Mouse (Mus musculus): ENCODE results near the gene Slc25a16.
"Not testable (repeated sequence)": the region's sequence is repeated elsewhere in the genome, so short reads cannot be mapped to it uniquely, and the experiment has no call there.

Slc25a16 gene

DNA sequence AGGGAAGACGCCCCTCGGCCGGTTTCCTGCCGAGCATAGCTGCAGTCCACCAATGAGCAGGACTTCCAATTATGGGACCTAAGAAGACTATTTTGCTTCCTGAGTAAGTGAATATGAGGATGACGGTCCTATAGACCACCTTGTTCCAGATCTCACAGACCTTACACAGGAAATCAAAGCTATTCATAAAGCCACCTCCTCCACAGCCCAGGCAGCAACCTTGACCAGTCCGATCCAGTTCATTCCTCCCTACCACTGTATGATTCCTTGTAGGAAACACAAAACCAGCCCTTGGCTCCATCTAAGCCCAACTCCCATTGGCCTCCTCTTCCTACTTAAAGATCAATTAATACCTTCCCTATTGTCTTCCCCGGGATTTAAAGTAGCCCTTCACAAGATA lies 14.1 kb upstream of the Slc25a16 start:
- DNase-seq (ENCODE audit: low spot score): no peak

- not testable (repeated sequence) for DNase-seq (ENCODE audit: low spot score)
Measured at GRCm38 (mm10) chr10:62908896-62909295, 11.5 kb upstream of the Slc25a16 start, which contains the start of gene Tet1. TSS of gene Tet1 (minus strand) at chr10:62908996.

GRCm38 (mm10) chr10:62911120-62911519 lies 9.3 kb upstream of the Slc25a16 start:
- no peak for DNase-seq (ENCODE audit: low spot score)

DNA sequence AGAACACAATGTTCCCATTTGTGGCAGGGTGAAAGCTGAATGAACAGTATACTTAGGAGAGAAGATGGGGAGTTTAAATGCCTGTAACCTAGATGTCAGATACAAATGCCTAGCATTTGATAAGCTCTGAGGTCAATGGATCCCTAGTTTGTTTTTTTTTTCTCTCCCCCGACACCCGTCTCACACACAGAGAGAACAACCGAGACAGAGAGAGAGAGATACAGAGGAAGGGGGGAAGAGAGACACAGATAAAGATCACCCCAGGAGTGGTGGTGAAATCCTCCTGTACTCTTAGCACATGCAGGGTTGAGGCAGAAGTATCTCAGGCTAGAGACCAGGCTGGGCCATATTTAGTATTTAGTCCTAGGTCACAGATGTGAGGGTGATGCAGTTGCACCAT lies 1.4 kb upstream of the Slc25a16 start:
- DNase-seq (ENCODE audit: low spot score): no peak

GRCm38 (mm10) chr10:62920766-62921156 lies 328 bp downstream of the Slc25a16 start:
- DNase-seq (ENCODE audit: low spot score): no peak

DNA sequence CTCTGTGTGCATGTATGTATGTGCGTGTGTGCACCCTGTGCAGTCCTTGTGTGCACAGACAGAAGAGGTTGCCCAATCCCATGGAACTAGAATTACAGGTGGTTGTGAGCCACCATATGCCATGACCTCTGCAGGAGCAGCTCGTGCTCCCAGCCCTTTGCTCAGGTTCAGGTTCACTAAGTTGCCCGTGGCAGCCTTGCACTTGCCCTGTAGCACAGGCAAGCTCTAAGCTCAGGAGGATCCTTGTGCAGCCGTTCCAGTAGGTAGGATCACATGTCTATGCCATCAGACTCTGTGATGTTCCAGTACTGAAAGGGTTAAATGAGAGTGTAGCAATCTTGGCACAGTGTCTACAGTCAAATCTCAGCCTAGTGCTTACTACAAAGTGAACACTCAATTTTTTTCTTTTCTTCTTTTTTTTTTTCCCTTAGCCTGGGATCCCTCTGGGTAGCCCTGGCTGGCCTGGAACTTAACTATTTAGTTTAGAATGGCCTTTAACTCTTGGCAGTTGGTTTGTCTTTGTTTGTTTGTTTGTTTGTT lies 3.7 kb downstream of the Slc25a16 start:
- peak; percentile 68 for DNase-seq (ENCODE audit: low spot score)

- DNase-seq (ENCODE audit: low spot score): no peak
Measured at GRCm38 (mm10) chr10:62932381-62932780, 11.9 kb downstream of the Slc25a16 start.

DNA sequence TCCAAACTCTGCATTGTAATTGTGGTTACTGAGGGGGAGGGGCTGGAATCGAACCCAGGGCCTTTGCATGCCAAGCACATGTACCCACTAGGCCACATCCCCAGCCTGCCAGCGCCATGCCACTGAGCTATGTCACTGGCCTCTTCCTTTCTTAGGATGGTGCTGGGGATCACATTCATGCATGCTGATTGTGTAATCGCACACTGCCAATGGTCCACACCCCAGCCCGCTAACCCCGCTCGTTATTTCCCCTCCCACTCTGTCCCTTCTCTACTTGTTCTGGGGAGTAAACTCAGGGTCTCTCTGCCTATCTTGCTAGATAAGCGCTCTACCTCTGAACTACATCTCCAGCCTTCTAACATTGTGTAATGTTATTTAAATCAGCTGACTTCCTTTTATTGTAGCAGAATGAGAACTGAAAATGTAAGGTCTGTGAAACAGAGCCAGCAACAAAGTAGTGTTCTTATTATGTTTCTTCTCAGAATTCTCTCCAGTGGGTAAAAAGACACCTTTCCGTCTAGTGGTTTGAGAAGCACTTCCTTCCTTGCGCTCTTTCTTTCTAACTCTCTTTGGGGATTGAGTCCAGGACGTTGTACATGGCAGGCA lies 24.6 kb downstream of the Slc25a16 start:
- DNase-seq (ENCODE audit: low spot score): no peak

GRCm38 (mm10) chr10:62946738-62947471 lies 26.5 kb downstream of the Slc25a16 start, which contains the start of gene Dna2:
TSS of gene Dna2 (plus strand) at chr10:62947026.
- peak; percentile 69 for DNase-seq (ENCODE audit: low spot score)

DNA sequence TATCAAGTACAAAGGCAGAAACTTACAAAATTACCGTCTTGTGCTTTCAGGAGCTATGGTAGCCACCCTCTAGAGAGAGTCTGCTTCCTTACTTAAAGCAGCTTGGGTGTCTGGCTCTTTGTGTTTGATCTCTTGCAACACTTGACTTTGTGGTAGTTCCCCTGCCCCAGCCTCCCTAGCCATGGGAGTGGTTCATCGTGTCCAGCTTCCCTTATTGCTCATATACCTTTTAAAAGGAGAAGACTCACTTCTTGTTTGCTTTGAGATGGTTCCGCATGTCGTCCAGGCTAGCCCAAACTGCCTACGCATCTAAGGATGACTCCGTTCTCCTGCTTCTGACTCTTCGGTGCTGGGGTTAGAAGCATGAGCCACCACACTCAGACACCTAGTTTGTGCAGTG lies 28.1 kb downstream of the Slc25a16 start:
- DNase-seq (ENCODE audit: low spot score): no peak

DNA sequence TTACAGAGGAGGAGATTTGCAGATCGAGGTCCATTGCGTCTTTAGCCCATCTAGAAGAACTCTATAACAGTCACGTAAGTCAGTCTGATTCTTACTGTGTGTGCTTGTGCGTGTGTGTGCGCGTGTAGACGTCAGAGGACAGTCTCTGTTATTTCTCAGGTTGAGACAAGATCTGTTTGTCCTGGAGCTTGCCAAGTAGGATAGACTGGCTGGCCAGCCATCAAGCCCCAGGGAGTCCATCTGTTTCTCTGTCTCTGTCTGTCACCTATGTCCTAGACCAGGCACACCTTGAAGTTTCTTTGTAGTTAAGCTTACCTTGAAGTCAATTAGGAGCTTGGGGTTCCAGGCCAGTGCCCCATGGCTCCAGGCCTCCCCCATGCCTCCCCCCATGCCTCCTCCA lies 43.5 kb downstream of the Slc25a16 start:
- DNase-seq (ENCODE audit: low spot score): no peak

GRCm38 (mm10) chr10:62965796-62966195 lies 45.4 kb downstream of the Slc25a16 start:
- no peak for DNase-seq (ENCODE audit: low spot score)

- no peak for DNase-seq (ENCODE audit: low spot score)
Measured at GRCm38 (mm10) chr10:62966291-62966690, 45.9 kb downstream of the Slc25a16 start.

DNA sequence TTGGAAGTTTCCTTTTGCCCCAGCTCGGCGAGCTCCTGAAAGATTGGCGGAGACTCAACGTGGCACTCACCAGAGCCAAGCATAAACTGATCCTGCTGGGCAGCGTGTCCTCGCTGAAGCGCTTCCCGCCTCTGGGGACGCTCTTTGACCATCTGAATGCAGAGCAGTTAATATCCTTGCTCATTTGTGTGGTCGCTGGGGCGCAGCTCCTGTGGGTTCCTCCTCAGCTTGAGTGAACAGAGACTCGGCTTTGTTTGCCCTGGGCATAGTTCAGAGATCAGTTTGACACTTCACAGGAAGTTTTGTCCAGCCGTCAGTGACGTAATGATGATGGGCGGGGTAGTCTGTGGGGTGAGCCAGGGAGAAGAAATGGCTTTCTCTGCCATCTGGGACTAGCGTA lies 51.4 kb downstream of the Slc25a16 start:
- no peak for DNase-seq (ENCODE audit: low spot score)

DNA sequence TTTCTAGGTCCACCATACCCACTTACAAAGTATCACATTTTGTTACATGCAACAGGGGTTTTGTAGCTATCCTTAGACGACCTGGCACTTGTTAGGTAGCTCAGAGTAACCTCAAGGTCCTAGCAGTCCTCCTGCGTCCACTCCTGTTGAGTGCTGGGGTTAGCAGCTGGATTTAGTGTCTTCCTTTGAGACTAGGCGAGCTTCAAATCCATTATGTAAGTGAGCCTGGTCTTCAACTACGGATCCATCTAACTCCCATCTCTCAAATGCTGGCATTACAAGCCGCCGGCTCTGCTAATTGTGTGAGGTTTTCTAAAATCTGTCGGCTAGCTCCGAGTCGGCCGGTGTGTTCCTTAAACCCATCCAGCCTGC lies 59.2 kb downstream of the Slc25a16 start:
- no peak for DNase-seq (ENCODE audit: low spot score)

DNA sequence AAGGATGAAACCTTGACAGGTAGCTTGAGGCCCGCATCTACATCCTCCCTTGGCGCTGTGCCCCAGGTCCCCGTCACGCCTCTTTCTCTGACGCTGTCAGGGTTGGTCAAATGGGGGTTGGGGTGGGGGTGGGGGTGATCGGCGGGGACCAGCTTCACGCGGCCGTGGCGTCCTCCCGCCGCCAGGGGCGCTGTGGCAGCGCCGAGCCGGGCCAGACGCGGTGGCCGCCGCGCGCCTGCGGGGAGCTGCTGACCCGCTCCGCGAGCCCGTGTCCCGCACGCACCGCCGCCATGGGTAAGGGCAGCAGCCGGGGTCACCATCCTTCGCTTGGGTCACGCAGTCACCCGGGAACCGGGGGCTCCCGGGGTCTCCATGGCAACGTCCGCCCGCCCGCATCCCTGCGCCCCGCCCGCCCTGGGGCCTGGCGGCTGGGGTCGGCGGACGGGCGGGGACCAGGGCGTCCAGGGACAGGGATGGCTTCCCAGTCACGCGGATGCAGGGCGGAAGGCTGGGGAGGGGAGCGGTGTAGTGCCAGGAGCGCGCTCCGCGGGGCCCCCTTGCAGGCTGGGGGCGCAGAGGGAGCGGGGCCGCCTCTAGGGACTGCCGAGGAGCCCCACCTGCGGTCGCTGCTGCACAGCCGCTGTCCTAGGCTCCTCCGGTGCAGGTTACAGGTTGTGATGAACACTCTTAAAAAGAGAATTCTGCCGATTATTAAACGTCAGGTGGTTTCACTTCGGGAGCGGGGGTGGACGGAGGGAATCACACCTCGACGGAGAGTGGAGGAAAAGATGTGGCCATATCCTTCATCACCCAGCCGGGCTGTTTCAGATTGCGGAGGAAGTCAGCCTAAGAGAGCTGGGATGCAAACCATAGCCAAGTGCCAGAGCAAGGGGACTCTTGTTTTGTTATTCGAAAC lies 59.9 kb downstream of the Slc25a16 start, which contains the start of gene Rufy2:
Gene Rufy2, plus strand, starts transcription at position 185 of the 916 bp plus-strand sequence.
- DNase-seq (ENCODE audit: low spot score): peak; percentile 66

DNA sequence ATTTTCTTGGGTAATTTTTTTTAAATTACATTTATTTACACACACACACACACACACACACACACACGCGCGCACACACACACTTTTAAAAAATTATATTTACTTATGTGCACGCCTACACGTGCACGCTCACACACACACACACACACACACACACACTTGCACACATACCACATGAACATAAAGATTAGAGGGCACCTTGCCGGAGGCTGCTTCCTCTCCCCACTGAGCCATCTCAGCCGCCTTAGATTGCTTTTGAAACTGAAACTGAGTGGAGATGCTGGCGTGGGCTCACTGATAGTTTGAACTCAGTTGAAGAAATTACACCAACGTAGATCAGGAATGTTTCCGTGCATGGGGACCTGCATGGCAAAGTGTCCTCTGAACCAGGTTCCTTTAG lies 63.6 kb downstream of the Slc25a16 start:
- DNase-seq (ENCODE audit: low spot score): no peak

GRCm38 (mm10) chr10:62984495-62984894 lies 64.1 kb downstream of the Slc25a16 start:
- no peak for DNase-seq (ENCODE audit: low spot score)

DNA sequence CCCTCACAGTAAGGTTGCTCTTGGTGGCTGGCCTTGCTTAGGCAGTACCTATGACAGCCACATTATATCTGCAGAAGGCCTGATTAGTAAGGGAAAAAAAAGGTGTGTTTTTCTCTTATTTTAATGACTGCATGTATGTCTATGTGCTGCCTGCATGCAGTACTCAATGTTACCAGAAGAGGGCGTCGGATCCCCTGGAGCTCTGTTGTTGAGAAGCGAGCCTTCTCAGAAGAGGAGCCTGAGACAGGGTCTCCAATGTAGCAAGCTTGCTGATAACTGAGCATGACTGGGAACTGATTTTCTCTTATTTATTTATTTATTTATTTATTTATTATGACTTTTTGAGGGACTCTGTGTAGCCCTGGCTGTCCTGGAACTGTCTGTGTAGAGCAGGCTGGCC lies 66.9 kb downstream of the Slc25a16 start:
- no peak for DNase-seq (ENCODE audit: low spot score)

- no peak for DNase-seq (ENCODE audit: low spot score)
Measured at GRCm38 (mm10) chr10:62990636-62991035, 70.2 kb downstream of the Slc25a16 start.

DNA sequence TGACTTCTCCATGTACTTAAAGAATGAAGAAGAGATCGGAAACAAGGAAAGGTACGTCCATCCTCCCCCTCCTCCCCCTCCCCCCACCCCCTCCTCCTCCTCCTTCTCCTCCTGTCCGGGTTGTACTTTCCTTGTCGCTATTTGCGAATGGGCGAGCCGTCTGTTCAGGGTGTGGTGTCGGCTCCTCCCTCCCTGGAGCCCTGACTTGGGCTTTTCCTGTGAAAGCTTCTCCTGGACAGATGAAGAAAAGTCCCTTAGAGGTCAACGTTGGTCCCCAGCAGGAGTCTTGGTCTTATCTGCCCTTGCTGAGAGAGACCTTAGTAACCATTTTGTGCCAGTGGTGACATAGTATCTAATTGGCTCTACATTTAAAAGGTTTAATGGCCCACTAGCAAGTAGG lies 73.6 kb downstream of the Slc25a16 start:
- no peak for DNase-seq (ENCODE audit: low spot score)

All from adipocyte (in vitro differentiated cells).